Comparison of ENCODE assay signal across 7 mouse cellular contexts in the genomic region with DNA sequence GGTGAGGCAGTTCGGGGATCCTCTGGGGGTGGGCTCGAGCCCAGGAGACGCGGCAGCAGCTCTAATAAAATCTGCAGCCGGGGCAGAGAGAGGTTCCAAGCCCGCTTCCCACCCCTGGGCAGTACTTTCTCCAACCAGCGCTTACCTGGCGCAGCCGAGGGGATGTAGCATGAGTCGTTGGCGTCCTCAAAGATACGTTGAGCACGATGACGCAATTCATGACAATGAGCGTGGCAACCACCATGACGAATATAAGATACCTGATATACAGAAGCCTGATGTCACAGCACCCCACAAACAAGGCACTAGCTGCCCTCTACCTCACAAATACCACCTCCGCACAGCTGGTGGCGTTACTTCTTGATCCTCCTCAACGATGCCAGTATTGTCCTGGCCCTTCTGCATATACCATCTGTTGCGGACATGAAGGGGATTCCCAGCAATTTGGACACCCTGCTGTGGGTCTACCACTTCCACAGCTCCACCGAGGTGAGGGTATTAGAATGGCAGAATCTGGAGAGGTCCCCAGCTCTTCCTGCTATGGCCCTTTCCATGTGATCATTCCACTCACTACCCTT. TPM values are rescaled to one million over a fixed set of nuclear protein-coding genes. Genes with fewer than 3 reads are reported as not detected.
DNase-seq lines count a peak whose midpoint lies in the region; ATAC-seq and TF ChIP-seq lines count a peak whose summit lies in the region.

A gene (plus strand): TSS at position 333 of the 578 bp plus-strand sequence.

- H3K27me3 ChIP-seq in lung, postnatal 0 days (replicated peaks; ENCODE audit: insufficient read depth, low read length), result no peaks in the 10 kb centered on the region
- no peaks in the 10 kb centered on the region for H3K27me3 ChIP-seq in embryonic facial prominence, embryonic 15.5 days
- H3K27me3 ChIP-seq in intestine, embryonic 16.5 days (replicated peaks; ENCODE audit: control insufficient read depth, insufficient read depth, low read length), result no peaks in the 10 kb centered on the region
- H3K27me3 ChIP-seq in neural tube, embryonic 13.5 days, result peaks cover 8% of the 10 kb centered on the region; the same call in 1 of the 2 replicates

- peak within 1 kb of the TSS; percentile 39 for H3K4me3 ChIP-seq in lung, postnatal 0 days (ENCODE audit: low read depth, low read length)
- H3K4me3 ChIP-seq in embryonic facial prominence, embryonic 15.5 days (replicated peaks), result peak within 1 kb of the TSS; percentile 42
- peak within 1 kb of the TSS; percentile 51 for H3K4me3 ChIP-seq in intestine, embryonic 16.5 days (ENCODE audit: low read length)
- peak within 1 kb of the TSS; percentile 21 for H3K4me3 ChIP-seq in neural tube, embryonic 13.5 days

- TF ChIP-seq EP300 in lung, postnatal 0 days (IDR thresholded peaks at IDR 0.05), result no peak

- H3K27ac ChIP-seq in lung, postnatal 0 days (ENCODE audit: low read length), result no peak within 1 kb of the TSS
- H3K27ac ChIP-seq in embryonic facial prominence, embryonic 15.5 days (replicated peaks), result peak within 1 kb of the TSS; percentile 52
- peak within 1 kb of the TSS; percentile 53 for H3K27ac ChIP-seq in intestine, embryonic 16.5 days (ENCODE audit: low read length)
- no peak within 1 kb of the TSS for H3K27ac ChIP-seq in neural tube, embryonic 13.5 days (replicated peaks)

- H3K4me1 ChIP-seq in lung, postnatal 0 days (ENCODE audit: insufficient read depth, low read depth, low read length), result peaks cover 10% of the 10 kb centered on the region
- H3K4me1 ChIP-seq in embryonic facial prominence, embryonic 15.5 days, result peaks cover 14% of the 10 kb centered on the region
- H3K4me1 ChIP-seq in intestine, embryonic 16.5 days (ENCODE audit: control insufficient read depth, insufficient read depth, low read length), result peaks cover 3% of the 10 kb centered on the region; the same call in 1 of the 2 replicates
- peaks cover 10% of the 10 kb centered on the region for H3K4me1 ChIP-seq in neural tube, embryonic 13.5 days (replicated peaks)

- no peaks in the 10 kb centered on the region for H3K9me3 ChIP-seq in lung, postnatal 0 days (ENCODE audit: low read length)
- no peaks in the 10 kb centered on the region for H3K9me3 ChIP-seq in embryonic facial prominence, embryonic 15.5 days (replicated peaks)
- H3K9me3 ChIP-seq in intestine, embryonic 16.5 days (ENCODE audit: control insufficient read depth, low read length), result no peaks in the 10 kb centered on the region
- H3K9me3 ChIP-seq in neural tube, embryonic 13.5 days, result no peaks in the 10 kb centered on the region

- peak within 1 kb of the TSS; percentile 69 for H3K4me2 ChIP-seq in lung, postnatal 0 days (replicated peaks; ENCODE audit: low read depth, low read length)
- H3K4me2 ChIP-seq in embryonic facial prominence, embryonic 15.5 days (replicated peaks), result peak within 1 kb of the TSS; percentile 83
- peak within 1 kb of the TSS; percentile 94 for H3K4me2 ChIP-seq in intestine, embryonic 16.5 days (ENCODE audit: low read depth, low read length)
- peak within 1 kb of the TSS; percentile 51 for H3K4me2 ChIP-seq in neural tube, embryonic 13.5 days

- ATAC-seq in lung, postnatal 0 days, result peak; percentile 17
- ATAC-seq in embryonic facial prominence, embryonic 15.5 days (ENCODE audit: insufficient number of reproducible peaks, low FRiP score, low TSS enrichment, low read depth), result peak; percentile 13; the same call in 1 of the 2 replicates
- peak; percentile 32 for ATAC-seq in intestine, embryonic 16.5 days
- no peak; the same call in 1 of the 2 replicates for ATAC-seq in neural tube, embryonic 13.5 days (ENCODE audit: low read depth)

- DNase-seq in lung, postnatal 0 days (ENCODE audit: low spot score), result no peak
- DNase-seq in lung, postnatal 10 days, result no peak
- DNase-seq in left cerebral cortex, postnatal 14 days (ENCODE audit: low spot score in 2 of 2), result no peak
- no peak for DNase-seq in adrenal gland, adult 8-10 months

- no peaks in the 10 kb centered on the region for H3K36me3 ChIP-seq in lung, postnatal 0 days (ENCODE audit: insufficient read depth, low read length)
- peaks cover 28% of the 10 kb centered on the region for H3K36me3 ChIP-seq in embryonic facial prominence, embryonic 15.5 days
- H3K36me3 ChIP-seq in intestine, embryonic 16.5 days (ENCODE audit: control insufficient read depth, insufficient read depth, low read length), result peaks cover 7% of the 10 kb centered on the region
- peaks cover 34% of the 10 kb centered on the region for H3K36me3 ChIP-seq in neural tube, embryonic 13.5 days

- WGBS in lung, postnatal 0 days, result 21% methylated on average over 21 of the region's 21 CpGs
- 14% methylated on average over 21 of the region's 21 CpGs for WGBS in embryonic facial prominence, embryonic 15.5 days
- 14% methylated on average over 21 of the region's 21 CpGs for WGBS in intestine, embryonic 16.5 days
- WGBS in neural tube, embryonic 13.5 days, result 13% methylated on average over 21 of the region's 21 CpGs

- TF ChIP-seq CTCF in lung, postnatal 0 days (IDR thresholded peaks at IDR 0.05), result no peak

- intact Hi-C loops in left cerebral cortex, postnatal 14 days (cut with DNase I), result no loop called here

- H3K9ac ChIP-seq in lung, postnatal 0 days (replicated peaks; ENCODE audit: low read depth), result no peak within 1 kb of the TSS
- peak within 1 kb of the TSS; percentile 45 for H3K9ac ChIP-seq in embryonic facial prominence, embryonic 15.5 days
- peak within 1 kb of the TSS; percentile 66 for H3K9ac ChIP-seq in intestine, embryonic 16.5 days (ENCODE audit: low read depth, low read length)
- peak within 1 kb of the TSS; percentile 58 for H3K9ac ChIP-seq in neural tube, embryonic 13.5 days

RNA-seq across cellular contexts. Expression of the gene that starts here (rescaled TPM):
- polyA plus RNA-seq in lung, postnatal 0 days (2015; fragmentation: Nextera tagmentation; extraction: Ambion mirVana), result not detected in 2 replicates
- polyA plus RNA-seq in embryonic facial prominence, embryonic 15.5 days (2015; fragmentation: Nextera tagmentation; extraction: Ambion mirVana), result not detected in 2 replicates
- not detected in 2 replicates for polyA plus RNA-seq in intestine, embryonic 16.5 days (2015; fragmentation: Nextera tagmentation; extraction: Ambion mirVana)
- not detected in 2 replicates for polyA plus RNA-seq in neural tube, embryonic 13.5 days (2015; fragmentation: Nextera tagmentation; extraction: Ambion mirVana)
- 1 to 10 TPM in 1 of 2 experiments, under 1 TPM in 1; 0.51 to 1.2 TPM for total RNA-seq in left cerebral cortex, postnatal 14 days (2021)
- total RNA-seq in adrenal gland, adult 8-10 months (2022), result not detected

Comparison
In these comparisons a context has a peak if more than half of its experiments do, and no peak if none do; other contexts are left out.
1. Peak in ATAC-seq, H3K4me3 ChIP-seq and H3K4me2 ChIP-seq in lung, postnatal 0 days; RNA of the gene not detected or under 1 TPM.
2. Peak in ATAC-seq, H3K4me3 ChIP-seq, H3K27ac ChIP-seq, H3K9ac ChIP-seq and H3K4me2 ChIP-seq in embryonic facial prominence, embryonic 15.5 days; RNA of the gene not detected or under 1 TPM.
3. Peak in ATAC-seq, H3K4me3 ChIP-seq, H3K27ac ChIP-seq, H3K9ac ChIP-seq and H3K4me2 ChIP-seq in intestine, embryonic 16.5 days; RNA of the gene not detected or under 1 TPM.